Mouse (Mus musculus): ENCODE data around the gene Chpf. TPM values are rescaled to one million over a fixed set of nuclear protein-coding genes. Genes with fewer than 3 reads are reported as not detected.

Gene Chpf
- polyA plus RNA-seq, 1 experiment = 13.3 TPM

- Histone ChIP-seq H3K9me3 (replicated peaks; ENCODE audit: control insufficient read depth, insufficient read depth, low read length, poor library complexity, severe bottlenecking) (no peaks in the 10 kb centered on the region), H3K4me3 (ENCODE audit: low read depth, low read length) (no peak overlapping the region), H3K27me3 (ENCODE audit: control insufficient read depth, insufficient read depth, low read length, poor library complexity, severe bottlenecking) (no peaks in the 10 kb centered on the region), H3K4me1 (ENCODE audit: control insufficient read depth, insufficient read depth, low read length) (no peaks in the 10 kb centered on the region), H3K27ac (ENCODE audit: insufficient read depth, low read length) (no peak overlapping the region), H3K9ac (ENCODE audit: low read depth, poor library complexity, severe bottlenecking) (no peak overlapping the region), H3K36me3 (ENCODE audit: control insufficient read depth, insufficient read depth, low read length, poor library complexity, severe bottlenecking) (no peaks in the 10 kb centered on the region)
- TF ChIP-seq CTCF (IDR thresholded peaks at IDR 0.05; ENCODE audit: low read depth, low read length) (no peak), EP300 (IDR thresholded peaks at IDR 0.05; ENCODE audit: insufficient read depth, low read depth, low read length) (no peak), POLR2A (IDR thresholded peaks at IDR 0.05; ENCODE audit: insufficient read depth, low read length) (no peak)
Observed at GRCm38 (mm10) chr1:75455433-75455832, 23.7 kb downstream of the Chpf start.

- no peaks in the 10 kb centered on the region for H3K9me3 ChIP-seq (replicated peaks; ENCODE audit: control insufficient read depth, insufficient read depth, low read length, poor library complexity, severe bottlenecking)
- TF ChIP-seq EP300 (IDR thresholded peaks at IDR 0.05; ENCODE audit: insufficient read depth, low read depth, low read length) (no peak), POLR2A (IDR thresholded peaks at IDR 0.05; ENCODE audit: insufficient read depth, low read length) (no peak), CTCF (IDR thresholded peaks at IDR 0.05; ENCODE audit: low read depth, low read length) (no peak)
- H3K9ac ChIP-seq (ENCODE audit: low read depth, poor library complexity, severe bottlenecking) = no peak overlapping the region
- no peak overlapping the region for H3K4me3 ChIP-seq (ENCODE audit: low read depth, low read length)
- no peaks in the 10 kb centered on the region for H3K27me3 ChIP-seq (ENCODE audit: control insufficient read depth, insufficient read depth, low read length, poor library complexity, severe bottlenecking)
- H3K4me1 ChIP-seq (ENCODE audit: control insufficient read depth, insufficient read depth, low read length) = peaks cover 2% of the 10 kb centered on the region
- H3K36me3 ChIP-seq (ENCODE audit: control insufficient read depth, insufficient read depth, low read length, poor library complexity, severe bottlenecking) = no peaks in the 10 kb centered on the region
- no peak overlapping the region for H3K27ac ChIP-seq (ENCODE audit: insufficient read depth, low read length)
Observed at GRCm38 (mm10) chr1:75451900-75452299, 27.2 kb downstream of the Chpf start.

- Histone ChIP-seq H3K4me3 (ENCODE audit: low read depth, low read length) (peak within 1 kb of the TSS; percentile 36), H3K27me3 (ENCODE audit: control insufficient read depth, insufficient read depth, low read length, poor library complexity, severe bottlenecking) (no peaks in the 10 kb centered on the region), H3K27ac (ENCODE audit: insufficient read depth, low read length) (no peak within 1 kb of the TSS), H3K9me3 (replicated peaks; ENCODE audit: control insufficient read depth, insufficient read depth, low read length, poor library complexity, severe bottlenecking) (no peaks in the 10 kb centered on the region), H3K9ac (ENCODE audit: low read depth, poor library complexity, severe bottlenecking) (no peak within 1 kb of the TSS), H3K4me1 (ENCODE audit: control insufficient read depth, insufficient read depth, low read length) (peaks cover 2% of the 10 kb centered on the region), H3K36me3 (ENCODE audit: control insufficient read depth, insufficient read depth, low read length, poor library complexity, severe bottlenecking) (no peaks in the 10 kb centered on the region)
- no peak for TF ChIP-seq CTCF (IDR thresholded peaks at IDR 0.05; ENCODE audit: low read depth, low read length)
- TF ChIP-seq POLR2A (IDR thresholded peaks at IDR 0.05; ENCODE audit: insufficient read depth, low read length) = no peak
- no peak for TF ChIP-seq EP300 (IDR thresholded peaks at IDR 0.05; ENCODE audit: insufficient read depth, low read depth, low read length)
Observed at GRCm38 (mm10) chr1:75450314-75451005, 28.6 kb downstream of the Chpf start, which contains the start of gene Asic4. Gene Asic4, plus strand, starts transcription at chr1:75450436.

GRCm38 (mm10) chr1:75449377-75450135 is 29.6 kb downstream of the Chpf start:
- Histone ChIP-seq H3K9ac (ENCODE audit: low read depth, poor library complexity, severe bottlenecking) (no peak overlapping the region), H3K4me1 (ENCODE audit: control insufficient read depth, insufficient read depth, low read length) (peaks cover 2% of the 10 kb centered on the region), H3K27ac (ENCODE audit: insufficient read depth, low read length) (no peak overlapping the region), H3K9me3 (replicated peaks; ENCODE audit: control insufficient read depth, insufficient read depth, low read length, poor library complexity, severe bottlenecking) (no peaks in the 10 kb centered on the region), H3K36me3 (ENCODE audit: control insufficient read depth, insufficient read depth, low read length, poor library complexity, severe bottlenecking) (no peaks in the 10 kb centered on the region), H3K4me3 (ENCODE audit: low read depth, low read length) (no peak overlapping the region), H3K27me3 (ENCODE audit: control insufficient read depth, insufficient read depth, low read length, poor library complexity, severe bottlenecking) (no peaks in the 10 kb centered on the region)
- TF ChIP-seq POLR2A (IDR thresholded peaks at IDR 0.05; ENCODE audit: insufficient read depth, low read length) (no peak), EP300 (IDR thresholded peaks at IDR 0.05; ENCODE audit: insufficient read depth, low read depth, low read length) (no peak), CTCF (IDR thresholded peaks at IDR 0.05; ENCODE audit: low read depth, low read length) (no peak)

GRCm38 (mm10) chr1:75448937-75449336 is 30.2 kb downstream of the Chpf start:
- no peak overlapping the region for H3K27ac ChIP-seq (ENCODE audit: insufficient read depth, low read length)
- TF ChIP-seq EP300 (IDR thresholded peaks at IDR 0.05; ENCODE audit: insufficient read depth, low read depth, low read length) (no peak), POLR2A (IDR thresholded peaks at IDR 0.05; ENCODE audit: insufficient read depth, low read length) (no peak), CTCF (IDR thresholded peaks at IDR 0.05; ENCODE audit: low read depth, low read length) (no peak)
- H3K4me3 ChIP-seq (ENCODE audit: low read depth, low read length) = no peak overlapping the region
- peaks cover 4% of the 10 kb centered on the region for H3K4me1 ChIP-seq (ENCODE audit: control insufficient read depth, insufficient read depth, low read length)
- no peak overlapping the region for H3K9ac ChIP-seq (ENCODE audit: low read depth, poor library complexity, severe bottlenecking)
- no peaks in the 10 kb centered on the region for H3K36me3 ChIP-seq (ENCODE audit: control insufficient read depth, insufficient read depth, low read length, poor library complexity, severe bottlenecking)
- no peaks in the 10 kb centered on the region for H3K27me3 ChIP-seq (ENCODE audit: control insufficient read depth, insufficient read depth, low read length, poor library complexity, severe bottlenecking)
- H3K9me3 ChIP-seq (replicated peaks; ENCODE audit: control insufficient read depth, insufficient read depth, low read length, poor library complexity, severe bottlenecking) = no peaks in the 10 kb centered on the region

GRCm38 (mm10) chr1:75448052-75448431 is 31.1 kb downstream of the Chpf start:
- TF ChIP-seq CTCF (IDR thresholded peaks at IDR 0.05; ENCODE audit: low read depth, low read length) (no peak), EP300 (IDR thresholded peaks at IDR 0.05; ENCODE audit: insufficient read depth, low read depth, low read length) (no peak), POLR2A (IDR thresholded peaks at IDR 0.05; ENCODE audit: insufficient read depth, low read length) (no peak)

More at GRCm38 (mm10) chr1:75448052-75448431, 31.1 kb downstream of the Chpf start:
- H3K4me1 ChIP-seq (ENCODE audit: control insufficient read depth, insufficient read depth, low read length) = peaks cover 4% of the 10 kb centered on the region
- H3K36me3 ChIP-seq (ENCODE audit: control insufficient read depth, insufficient read depth, low read length, poor library complexity, severe bottlenecking) = no peaks in the 10 kb centered on the region
- H3K27me3 ChIP-seq (ENCODE audit: control insufficient read depth, insufficient read depth, low read length, poor library complexity, severe bottlenecking) = no peaks in the 10 kb centered on the region
- H3K27ac ChIP-seq (ENCODE audit: insufficient read depth, low read length) = no peak overlapping the region
- 0 out of 2 replicates have a peak overlapping the region, but pooled peaks have one; percentile 5 for H3K9ac ChIP-seq (ENCODE audit: low read depth, poor library complexity, severe bottlenecking)
- no peaks in the 10 kb centered on the region for H3K9me3 ChIP-seq (replicated peaks; ENCODE audit: control insufficient read depth, insufficient read depth, low read length, poor library complexity, severe bottlenecking)
- no peak overlapping the region for H3K4me3 ChIP-seq (ENCODE audit: low read depth, low read length)

All from ES-Bruce4 (cell line).